Mouse (Mus musculus) gastrocnemius, postnatal 14 days (tissue): ENCODE data around the gene Vsig2. TPM values are rescaled to one million over a fixed set of nuclear protein-coding genes. Genes with fewer than 3 reads are reported as not detected.

Source experiments
- total RNA-seq, 2 experiments: library from RNA; stranded (reverse); gene quantifications; 2 replicates each; pipeline ENCODE4 v1.2.3; 2021

Gene Vsig2
- total RNA-seq, 2 experiments from 2014 or later, result 0.96 to 4.6 TPM

Other genes starting within 250 kb of the Vsig2 start
- 1 to 10 TPM; 1.2 to 1.4 TPM for gene Ccdc15, start 190.8 kb upstream of the Vsig2 start, total RNA-seq
- gene Hepacam, start 171.9 kb upstream of the Vsig2 start, total RNA-seq, result 1 to 10 TPM in 1 of 2 experiments, under 1 TPM in 1; 0.11 to 1.3 TPM
- gene Robo4, start 137.4 kb upstream of the Vsig2 start, total RNA-seq, result 10 to 100 TPM; 16.7 to 23.6 TPM
- not detected for gene Robo3, start 106.0 kb upstream of the Vsig2 start, total RNA-seq
- gene Msantd2, start 49.9 kb upstream of the Vsig2 start, total RNA-seq, result 1 to 10 TPM; 4.1 to 6.4 TPM
- gene Esam, start 11.2 kb upstream of the Vsig2 start, total RNA-seq, result 10 to 100 TPM; 43.4 to 58.2 TPM
- 1 to 10 TPM; 2.2 to 2.3 TPM for gene Nrgn, start 13.6 kb downstream of the Vsig2 start, total RNA-seq
- 1 to 10 TPM; 3.3 to 4.6 TPM for gene Siae, start 16.4 kb downstream of the Vsig2 start, total RNA-seq
- gene Spa17, start 74.5 kb downstream of the Vsig2 start, total RNA-seq, result 1 to 10 TPM; 1.9 to 2.2 TPM
- 10 to 100 TPM; 38.5 to 42.1 TPM for gene Tbrg1, start 118.1 kb downstream of the Vsig2 start, total RNA-seq
- not detected for gene Panx3, start 130.0 kb downstream of the Vsig2 start, total RNA-seq
- not detected for gene Olfr160, start 177.0 kb downstream of the Vsig2 start, total RNA-seq
- gene Olfr874, start 205.9 kb downstream of the Vsig2 start, total RNA-seq, result not detected
- gene Olfr875, start 232.6 kb downstream of the Vsig2 start, total RNA-seq, result not detected